Mouse (Mus musculus): ENCODE results near the gene Gucy1a1.
"Not testable (repeated sequence)": the region's sequence is repeated elsewhere in the genome, so short reads cannot be mapped to it uniquely, and the experiment has no call there.

Gucy1a1 gene

DNA sequence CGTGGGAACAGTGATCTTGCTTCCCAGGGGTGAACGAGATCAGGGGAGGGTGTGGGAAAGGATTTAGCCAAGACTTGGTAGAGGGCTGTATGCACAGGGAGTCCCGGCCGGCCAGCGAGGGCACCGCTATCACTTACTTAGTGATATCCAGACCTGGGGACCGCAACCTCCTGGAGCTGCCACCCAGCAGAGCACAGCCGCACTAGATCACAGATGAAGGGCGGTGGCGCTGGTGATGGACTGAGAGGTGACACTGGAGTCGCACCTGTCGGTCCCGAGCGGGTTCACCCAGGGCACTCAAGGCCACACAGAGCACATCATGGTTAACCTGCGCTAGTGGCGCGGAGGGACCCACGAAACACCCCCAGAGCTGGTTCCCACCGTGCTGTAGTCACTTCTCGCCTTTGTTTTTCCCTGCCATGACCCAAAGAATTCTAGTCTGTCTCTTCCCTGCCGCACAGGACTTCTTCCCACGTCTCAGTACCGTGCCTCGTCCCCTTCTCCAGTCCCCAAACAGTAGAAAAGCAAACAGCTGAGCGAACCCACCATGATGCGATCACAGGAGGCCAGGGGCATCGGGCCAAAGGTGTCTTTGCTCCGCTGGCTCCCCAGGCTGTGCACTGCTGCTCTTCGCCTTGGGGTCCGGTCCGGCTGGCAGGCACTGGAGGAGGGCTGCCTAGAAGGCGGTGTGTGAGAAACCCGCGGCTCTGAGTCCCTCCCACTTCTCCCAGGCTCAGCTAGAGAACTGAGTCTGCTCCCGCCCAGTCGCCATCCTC lies at the start of gene Gucy1a1:
Gene Gucy1a1, minus strand, starts transcription at position 664 of the 776 bp plus-strand sequence.
- peak; percentile 67 for DNase-seq (ENCODE audit: low spot score)

- DNase-seq (ENCODE audit: low spot score), result no peak
Observed at GRCm38 (mm10) chr3:82191559-82192245, 46.1 kb upstream of the Gucy1a1 start.

- no peak for DNase-seq (ENCODE audit: low spot score)
Observed at GRCm38 (mm10) chr3:82185626-82186025, 40.0 kb upstream of the Gucy1a1 start.

DNA sequence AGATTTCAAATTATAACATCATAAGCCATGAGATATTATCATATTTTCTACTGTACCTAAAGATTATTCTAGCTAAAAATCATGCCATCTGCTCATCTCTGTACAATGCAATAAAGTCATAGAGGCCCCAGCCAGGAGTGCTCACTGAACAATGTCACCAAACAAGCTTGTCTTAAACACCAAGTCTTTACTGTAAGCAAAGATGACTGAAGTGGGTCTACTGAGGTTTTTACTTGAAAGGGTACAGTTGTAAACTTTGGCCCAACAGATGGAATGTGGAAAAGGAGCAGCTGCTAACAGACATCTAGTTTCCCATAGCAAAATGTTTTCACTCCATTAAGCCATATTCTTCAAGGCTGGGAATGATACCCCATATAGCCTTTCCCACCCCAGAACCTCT lies 35.9 kb upstream of the Gucy1a1 start:
- no peak for DNase-seq (ENCODE audit: low spot score)

DNA sequence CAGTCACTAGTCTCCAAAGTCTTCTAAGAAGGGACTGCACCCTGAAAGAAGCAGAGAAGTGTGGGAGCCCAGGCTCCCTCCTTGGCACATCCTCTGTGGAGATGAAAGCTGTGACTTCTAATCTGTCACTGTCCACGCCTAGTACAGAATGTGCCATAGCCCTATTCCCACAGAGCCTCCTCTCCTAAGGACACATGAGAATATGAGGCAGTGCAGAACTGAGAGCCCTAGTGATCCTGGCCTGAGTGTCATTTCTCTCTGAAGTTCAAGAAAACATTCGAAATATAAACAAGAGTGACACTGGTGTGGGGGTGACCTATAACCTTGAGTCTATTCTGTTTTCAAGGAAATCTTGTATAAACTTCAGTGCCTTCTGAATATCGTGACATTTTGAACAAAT lies 34.7 kb upstream of the Gucy1a1 start:
- DNase-seq (ENCODE audit: low spot score), result no peak

- DNase-seq (ENCODE audit: low spot score), result no peak
Observed at GRCm38 (mm10) chr3:82175501-82175900, 29.9 kb upstream of the Gucy1a1 start.

- no peak for DNase-seq (ENCODE audit: low spot score)
Observed at GRCm38 (mm10) chr3:82167064-82167463, 21.5 kb upstream of the Gucy1a1 start.

GRCm38 (mm10) chr3:82165937-82166336 lies 20.3 kb upstream of the Gucy1a1 start:
- DNase-seq (ENCODE audit: low spot score), result no peak

DNA sequence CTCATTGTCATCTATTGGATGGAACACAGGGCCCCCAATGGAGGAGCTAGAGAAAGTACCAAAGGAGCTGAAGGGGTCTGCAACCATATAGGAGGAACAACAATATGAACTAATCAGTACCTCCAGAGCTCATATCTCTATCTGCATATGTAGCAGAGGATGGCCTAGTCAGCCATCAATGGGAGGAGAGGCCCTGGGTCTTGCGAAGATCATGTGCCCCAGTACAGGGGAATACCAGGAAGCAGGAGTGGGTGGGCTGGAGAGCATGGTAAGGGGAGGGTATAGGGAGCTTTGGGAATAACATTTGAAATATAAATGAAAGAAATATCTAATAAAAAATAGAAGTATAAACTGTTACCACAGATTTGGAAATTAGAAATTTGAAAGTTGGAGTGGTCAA lies 17.4 kb upstream of the Gucy1a1 start:
- not testable (repeated sequence) for DNase-seq (ENCODE audit: low spot score)

DNA sequence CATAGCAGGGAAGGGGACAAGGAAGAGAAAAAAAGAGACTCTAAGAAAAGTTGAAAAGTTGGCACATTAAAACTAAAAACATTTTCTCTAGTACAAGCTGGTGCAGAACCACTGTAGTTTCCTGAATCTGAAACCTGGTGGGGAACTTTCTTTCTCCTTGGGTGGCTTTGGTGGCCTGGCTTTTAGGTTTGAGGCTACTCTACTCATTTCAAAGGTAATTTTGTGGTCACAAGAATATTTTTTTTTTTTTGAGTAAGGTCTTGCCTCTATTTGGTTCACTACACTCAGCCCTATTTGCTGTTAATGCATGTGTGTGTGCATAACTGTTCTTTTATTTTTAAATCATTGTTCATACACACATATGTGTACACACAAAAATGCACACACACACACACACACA lies 389 bp upstream of the Gucy1a1 start:
- no peak for DNase-seq (ENCODE audit: low spot score)

GRCm38 (mm10) chr3:82144725-82145125 lies 864 bp downstream of the Gucy1a1 start:
- no peak for DNase-seq (ENCODE audit: low spot score)

DNA sequence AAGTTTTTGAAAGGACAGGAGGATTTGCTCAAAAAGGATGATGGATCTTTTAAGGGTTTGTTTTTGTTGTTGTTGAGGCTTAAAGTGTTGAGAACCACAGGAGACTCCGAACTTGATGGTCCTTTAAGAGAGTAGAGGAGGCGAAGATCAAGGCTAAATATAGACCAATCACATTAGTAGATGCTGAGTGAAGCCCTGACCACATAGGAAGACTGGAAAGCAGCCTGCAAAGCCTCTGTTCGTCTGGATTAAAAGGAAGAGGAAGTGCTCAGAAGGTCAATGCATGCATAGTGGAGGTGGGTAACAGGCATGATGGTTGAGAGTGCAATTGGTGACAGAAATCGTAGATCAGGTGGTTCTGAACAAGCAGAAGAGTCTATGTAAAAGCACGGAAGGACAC lies 4.8 kb downstream of the Gucy1a1 start:
- DNase-seq (ENCODE audit: low spot score), result no peak

DNA sequence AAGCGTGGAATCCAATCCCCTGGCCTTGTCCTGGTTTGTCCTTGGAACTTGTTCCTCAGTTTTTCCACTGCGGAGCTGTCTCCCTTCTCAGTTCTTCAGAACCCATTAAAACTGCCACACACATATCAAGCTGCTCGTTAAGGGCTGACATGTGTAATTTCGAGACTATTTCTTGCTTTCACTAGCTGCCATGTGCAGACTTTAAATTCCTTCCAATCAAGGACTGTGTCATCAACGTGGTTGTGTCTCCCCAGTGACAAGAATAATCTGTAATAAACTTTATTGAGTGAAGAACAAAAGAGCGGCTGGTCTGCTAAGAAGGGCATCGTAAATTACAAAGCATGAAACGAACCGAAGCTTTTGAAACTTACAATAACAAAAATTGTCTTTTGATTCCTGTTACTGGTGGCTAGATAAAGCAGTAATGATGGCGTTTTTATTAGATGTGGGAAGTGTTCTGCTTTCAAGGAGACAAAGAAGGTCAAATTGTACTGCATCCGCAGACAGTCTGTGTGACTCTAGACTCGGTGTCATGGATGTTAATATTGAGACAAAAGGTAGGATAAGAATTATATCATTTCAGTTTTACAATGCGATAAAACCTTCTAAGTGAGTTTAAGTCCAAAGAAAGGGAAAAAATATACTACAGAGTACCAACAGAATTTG lies 7.5 kb downstream of the Gucy1a1 start:
- DNase-seq (ENCODE audit: low spot score), result no peak

GRCm38 (mm10) chr3:82135483-82135882 lies 10.1 kb downstream of the Gucy1a1 start:
- DNase-seq (ENCODE audit: low spot score), result no peak

- no peak for DNase-seq (ENCODE audit: low spot score)
Observed at GRCm38 (mm10) chr3:82129258-82129657, 16.3 kb downstream of the Gucy1a1 start.

DNA sequence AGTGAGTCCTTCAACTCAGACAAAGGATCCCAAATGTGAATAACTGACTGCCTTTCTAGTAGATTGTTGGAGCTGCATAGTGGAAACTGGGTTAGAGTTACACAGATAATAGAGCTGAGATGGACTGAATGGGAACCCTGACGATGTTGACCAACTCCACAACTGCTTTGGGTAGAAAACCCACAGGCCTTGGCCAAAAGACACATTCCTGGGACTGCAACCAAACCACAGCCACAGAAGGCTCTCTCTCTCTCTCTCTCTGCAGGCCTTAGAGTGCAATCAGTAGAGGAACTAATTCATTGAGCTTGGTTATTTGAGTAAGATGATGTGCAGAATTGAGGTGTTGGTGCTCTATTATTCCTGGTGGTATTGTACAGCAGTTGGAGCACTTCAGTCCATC lies 21.0 kb downstream of the Gucy1a1 start:
- no peak for DNase-seq (ENCODE audit: low spot score)

DNA sequence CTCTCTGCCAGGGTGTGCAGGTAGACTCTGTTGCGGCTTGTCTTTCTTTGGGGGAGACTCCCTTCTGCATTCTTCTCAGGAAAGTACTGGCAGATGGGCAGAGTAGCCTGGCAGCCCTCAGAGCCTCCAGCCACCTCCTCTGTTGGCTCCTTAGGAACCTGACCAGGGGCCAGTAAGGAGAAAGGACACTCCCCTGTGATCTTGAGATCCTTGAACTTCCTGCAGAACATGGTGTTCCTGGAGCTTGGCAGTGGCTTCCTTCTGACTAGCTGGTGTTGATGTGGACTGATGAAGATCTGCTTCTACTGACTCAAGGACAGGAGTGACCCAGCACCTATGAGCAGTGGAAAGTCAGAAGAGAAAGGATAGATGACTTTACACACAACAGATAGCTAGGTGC lies 26.7 kb downstream of the Gucy1a1 start:
- DNase-seq (ENCODE audit: low spot score), result no peak

DNA sequence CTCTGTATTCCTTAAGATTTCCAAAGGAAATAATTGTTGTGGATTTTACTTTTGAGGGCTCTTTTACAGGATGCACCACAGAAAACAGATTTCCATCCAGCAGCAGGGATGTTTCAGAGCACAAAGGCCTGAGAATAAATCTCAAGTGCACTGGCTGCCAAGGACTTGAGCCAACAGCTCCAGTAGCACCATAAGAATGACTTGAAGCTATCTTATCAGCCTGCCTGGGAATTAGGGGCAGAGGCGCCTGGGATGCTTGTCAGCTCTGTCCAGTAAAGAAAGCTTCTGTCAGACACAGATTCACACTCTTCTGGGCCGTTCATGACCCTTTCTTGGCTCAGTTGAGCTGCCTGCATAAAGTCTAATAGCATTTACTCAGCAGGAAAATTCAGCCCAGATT lies 33.1 kb downstream of the Gucy1a1 start:
- peak; percentile 4 for DNase-seq (ENCODE audit: low spot score)

DNA sequence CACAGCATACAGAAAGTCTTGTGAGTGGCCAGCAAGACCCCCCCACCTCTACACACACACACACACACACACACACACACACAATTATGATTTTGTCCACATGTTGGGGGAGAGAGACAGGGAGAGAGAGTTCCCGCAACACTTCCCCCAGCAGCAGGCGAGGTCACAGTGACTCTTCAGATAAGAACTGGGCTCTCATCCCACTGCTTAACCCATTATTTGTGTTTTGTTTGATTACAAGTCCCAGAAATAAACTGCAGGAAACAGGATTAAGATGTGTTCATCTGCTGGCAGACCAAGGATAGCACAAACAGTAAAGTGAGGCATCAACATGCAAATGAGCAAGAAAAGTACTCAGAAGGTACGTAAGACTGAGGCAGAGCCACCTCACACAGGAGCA lies 33.6 kb downstream of the Gucy1a1 start:
- no peak for DNase-seq (ENCODE audit: low spot score)

DNA sequence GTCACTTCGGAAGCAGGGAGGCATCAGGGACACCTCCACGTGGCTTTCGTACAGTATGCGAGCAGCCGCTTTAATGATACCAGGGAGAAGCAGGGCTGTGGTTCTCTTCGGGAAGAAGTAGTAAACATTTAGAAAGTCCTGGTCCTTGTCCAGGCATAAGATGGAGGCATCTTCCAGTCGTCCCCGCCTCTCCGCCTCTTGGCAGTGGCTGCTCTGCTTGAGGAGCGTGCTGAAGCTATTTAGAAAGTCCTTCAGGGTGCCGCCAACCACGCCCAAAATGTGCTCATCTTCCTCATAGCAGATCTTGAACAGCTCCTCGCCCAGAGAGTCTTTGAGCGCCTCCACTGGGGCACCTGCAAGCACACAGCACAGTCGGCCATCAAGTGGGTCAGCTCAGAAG lies 36.6 kb downstream of the Gucy1a1 start:
- DNase-seq (ENCODE audit: low spot score), result no peak

GRCm38 (mm10) chr3:82104229-82104628 lies 41.4 kb downstream of the Gucy1a1 start:
- DNase-seq (ENCODE audit: low spot score), result no peak

DNA sequence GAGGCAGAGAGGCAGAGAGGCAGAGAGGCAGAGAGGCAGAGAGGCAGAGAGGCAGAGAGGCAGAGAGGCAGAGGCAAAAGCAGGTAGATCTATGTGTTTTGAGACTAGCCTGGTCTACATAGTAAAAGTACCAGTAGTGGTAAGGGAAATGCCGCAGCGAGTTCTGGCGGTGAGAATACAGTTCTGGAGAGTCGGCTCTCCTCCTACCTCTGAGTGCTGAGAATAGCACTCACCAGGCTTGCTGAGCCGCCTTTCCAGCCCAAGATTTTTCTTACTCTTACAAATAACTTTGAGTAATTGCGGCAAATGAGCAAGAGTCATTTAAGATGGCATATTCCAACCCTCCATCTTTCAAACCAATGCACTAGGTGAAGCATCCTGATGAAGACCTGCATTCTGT lies 46.5 kb downstream of the Gucy1a1 start:
- no peak for DNase-seq (ENCODE audit: low spot score)

DNA sequence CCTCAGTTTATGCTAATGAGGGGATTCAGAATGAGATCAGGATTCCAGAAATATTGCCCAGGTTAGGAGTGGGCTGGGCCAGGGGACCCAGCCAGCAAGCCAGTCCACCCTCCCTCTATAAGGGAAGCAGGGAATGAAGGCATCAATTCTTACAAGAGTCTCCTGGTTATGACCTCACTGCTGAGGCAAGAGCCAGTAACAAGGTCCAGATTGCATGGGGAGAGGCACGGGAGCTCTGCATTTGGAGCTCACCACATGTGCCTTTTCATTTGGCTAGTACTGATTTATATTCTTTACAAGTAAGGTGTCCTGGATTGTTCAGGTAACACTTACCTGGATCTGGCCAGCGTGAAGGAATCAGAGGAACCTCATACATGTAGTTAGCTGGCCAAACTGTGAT lies 48.8 kb downstream of the Gucy1a1 start:
- no peak for DNase-seq (ENCODE audit: low spot score)

All from embryo, embryonic 10 days (tissue).